Mouse (Mus musculus) MEL (cell line): ENCODE measurements around the gene Medag. TPM values are rescaled to one million over a fixed set of nuclear protein-coding genes. Genes with fewer than 3 reads are reported as not detected.
A peak's percentile ranks its signal among the peaks of the same experiment; 100 is the strongest.

Experiments
- DNase-seq: peaks from one replicate; pipeline ENCODE4 v3.0.0; 2011; ENCODE audit warnings: low read depth, low spot score
- H3K27ac ChIP-seq: 2 replicates; pipeline ENCODE4 v1.5.1; 2012; ENCODE audit warnings: low read depth, mild to moderate bottlenecking, control low read depth, low read length, moderate library complexity; ENCODE audit not compliant: control insufficient read depth
- H3K27me3 ChIP-seq, 2 experiments: fragments of 150-350 bp in 1 of 2; sonication (generic) in 1 of 2; 2 replicates each; pipeline ENCODE4 v1.6.1; 2012; ENCODE audit warnings: low read length in 2 of 2, mild to moderate bottlenecking in 2 of 2, improper control_type of control experiment in 1 of 2, moderate library complexity in 1 of 2; ENCODE audit not compliant: insufficient read depth in 2 of 2, control insufficient read depth in 1 of 2
- H3K36me3 ChIP-seq, 2 experiments: 2 replicates each; pipeline ENCODE4 v1.6.1; 2012 to 2014; ENCODE audit warnings: low read length in 2 of 2, improper control_type of control experiment in 1 of 2, inconsistent platforms in 1 of 2, mild to moderate bottlenecking in 1 of 2; ENCODE audit not compliant: insufficient read depth in 2 of 2, control insufficient read depth in 1 of 2
- H3K4me1 ChIP-seq, 2 experiments: fragments of 150-350 bp in 1 of 2; sonication (generic) in 1 of 2; 2 replicates each; pipeline ENCODE4 v1.6.1; 2012; ENCODE audit warnings: low read length in 2 of 2, improper control_type of control experiment in 1 of 2, mild to moderate bottlenecking in 1 of 2; ENCODE audit not compliant: insufficient read depth in 2 of 2, control insufficient read depth in 1 of 2
- H3K4me3 ChIP-seq, 2 experiments: fragments of 150-350 bp in 1 of 2; sonication (generic) in 1 of 2; 2 replicates each; pipeline ENCODE4 v1.5.1; 2012; ENCODE audit warnings: low read depth in 2 of 2, low read length in 2 of 2, mild to moderate bottlenecking in 2 of 2, moderate library complexity in 2 of 2, control low read depth in 1 of 2, improper control_type of control experiment in 1 of 2; ENCODE audit not compliant: control insufficient read depth in 1 of 2, insufficient read depth in 1 of 2
- H3K79me2 ChIP-seq: 2 replicates; pipeline ENCODE4 v1.6.1; 2012; ENCODE audit warnings: mild to moderate bottlenecking, low read length, moderate library complexity; ENCODE audit not compliant: control insufficient read depth, poor library complexity, insufficient read depth
- H3K9ac ChIP-seq: 2 replicates; pipeline ENCODE4 v1.6.1; 2012; ENCODE audit warnings: low read depth, mild to moderate bottlenecking, control low read depth, low read length, moderate library complexity; ENCODE audit not compliant: control insufficient read depth, poor library complexity, severe bottlenecking
- H3K9me3 ChIP-seq: fragments of 150-350 bp; sonication (generic); replicated peaks from 2 replicates; pipeline ENCODE4 v1.6.1; 2012; ENCODE audit warnings: mild to moderate bottlenecking, low read length, improper control_type of control experiment, moderate library complexity; ENCODE audit not compliant: insufficient read depth
- CHD1 ChIP-seq: IDR thresholded peaks from 2 replicates; pipeline ENCODE4 v1.6.1; 2012; ENCODE audit warnings: low read depth, mild to moderate bottlenecking, inconsistent platforms, low read length, improper control_type of control experiment
- CHD2 ChIP-seq: IDR thresholded peaks from 2 replicates; pipeline ENCODE4 v1.6.1; 2011; ENCODE audit warnings: low read length, improper control_type of control experiment
- CTCF ChIP-seq, 3 experiments: IDR thresholded peaks in 2 of 3; conservative IDR thresholded peaks in 1 of 3; 2 replicates each; pipeline ENCODE4 v1.5.1; 2011 to 2012; ENCODE audit warnings: low read length in 3 of 3, low read depth in 2 of 3, mild to moderate bottlenecking in 2 of 3, improper control_type of control experiment in 1 of 3, inconsistent platforms in 1 of 3, mixed read lengths in 1 of 3, moderate library complexity in 1 of 3; ENCODE audit not compliant: control insufficient read depth in 1 of 3, insufficient read depth in 1 of 3, poor library complexity in 1 of 3, severe bottlenecking in 1 of 3
- E2F4 ChIP-seq: IDR thresholded peaks from 2 replicates; pipeline ENCODE4 v1.6.1; 2011; ENCODE audit warnings: low read depth, low read length, improper control_type of control experiment, borderline replicate concordance
- HCFC1 ChIP-seq: IDR thresholded peaks from 2 replicates; pipeline ENCODE4 v1.6.1; 2012; ENCODE audit warnings: low read depth, mild to moderate bottlenecking, inconsistent platforms, low read length, improper control_type of control experiment, moderate library complexity
- JUND ChIP-seq: IDR thresholded peaks from 2 replicates; pipeline ENCODE4 v1.6.1; 2011; ENCODE audit warnings: low read depth, mild to moderate bottlenecking, improper control_type of control experiment, low read length
- KAT2A ChIP-seq: conservative IDR thresholded peaks from 2 replicates; pipeline ENCODE4 v1.6.1; 2012; ENCODE audit warnings: low read depth, low read length, improper control_type of control experiment, inconsistent platforms
- MEF2A ChIP-seq: IDR thresholded peaks from 2 replicates; pipeline ENCODE4 v1.6.1; 2014; ENCODE audit warnings: low read depth, mild to moderate bottlenecking, inconsistent platforms, low read length, improper control_type of control experiment; ENCODE audit not compliant: poor library complexity, insufficient replicate concordance, severe bottlenecking; ENCODE audit errors: extremely low read depth
- MXI1 ChIP-seq: IDR thresholded peaks from 2 replicates; pipeline ENCODE4 v1.6.1; 2011; ENCODE audit warnings: mild to moderate bottlenecking, low read depth, low read length, improper control_type of control experiment
- MYB ChIP-seq: IDR thresholded peaks from 2 replicates; pipeline ENCODE4 v1.6.1; 2011; ENCODE audit warnings: mild to moderate bottlenecking, low read depth, low read length, improper control_type of control experiment
- MYC ChIP-seq: IDR thresholded peaks from 2 replicates; pipeline ENCODE4 v1.6.1; 2011; ENCODE audit warnings: low read depth, mild to moderate bottlenecking, low read length, improper control_type of control experiment, moderate library complexity
- NELFE ChIP-seq: IDR thresholded peaks from 2 replicates; pipeline ENCODE4 v1.6.1; 2011; ENCODE audit warnings: low read depth, low read length, improper control_type of control experiment
- POLR2A ChIP-seq, 2 experiments: IDR thresholded peaks; 2 replicates each; pipeline ENCODE4 v1.6.1; 2011 to 2012; ENCODE audit warnings: low read length in 2 of 2, mild to moderate bottlenecking in 2 of 2, control low read depth in 1 of 2, improper control_type of control experiment in 1 of 2, low read depth in 1 of 2, moderate library complexity in 1 of 2; ENCODE audit not compliant: control insufficient read depth in 1 of 2, insufficient read depth in 1 of 2, poor library complexity in 1 of 2
- POLR2AphosphoS2 ChIP-seq: IDR thresholded peaks from 2 replicates; pipeline ENCODE4 v1.6.1; 2011; ENCODE audit warnings: low read length, improper control_type of control experiment
- POLR2AphosphoS5 ChIP-seq: IDR thresholded peaks from 2 replicates; pipeline ENCODE4 v1.6.1; 2012; ENCODE audit warnings: low read depth, borderline replicate concordance, mild to moderate bottlenecking, inconsistent platforms, low read length, moderate library complexity, mixed read lengths
- RCOR1 ChIP-seq: IDR thresholded peaks from 2 replicates; pipeline ENCODE4 v1.6.1; 2012; ENCODE audit warnings: low read depth, mild to moderate bottlenecking, inconsistent platforms, low read length, improper control_type of control experiment
- SIN3A ChIP-seq: IDR thresholded peaks from 2 replicates; pipeline ENCODE4 v1.6.1; 2012; ENCODE audit warnings: low read length, improper control_type of control experiment, inconsistent platforms
- SMC3 ChIP-seq: IDR thresholded peaks from 2 replicates; pipeline ENCODE4 v1.6.1; 2011; ENCODE audit warnings: low read depth, low read length, improper control_type of control experiment
- TAL1 ChIP-seq: IDR thresholded peaks from 2 replicates; pipeline ENCODE4 v1.6.1; 2012; ENCODE audit warnings: mild to moderate bottlenecking, inconsistent platforms, low read length, moderate library complexity, mixed read lengths
- TBP ChIP-seq: IDR thresholded peaks from 2 replicates; pipeline ENCODE4 v1.8.0; 2011; ENCODE audit warnings: low read depth, low read length, improper control_type of control experiment
- TCF12 ChIP-seq: IDR thresholded peaks from 2 replicates; pipeline ENCODE4 v1.6.1; 2014; ENCODE audit warnings: low read depth, mild to moderate bottlenecking, inconsistent platforms, low read length, improper control_type of control experiment, moderate library complexity
- UBTF ChIP-seq: IDR thresholded peaks from 2 replicates; pipeline ENCODE4 v1.6.1; 2012; ENCODE audit warnings: low read depth, mild to moderate bottlenecking, inconsistent platforms, low read length, improper control_type of control experiment, moderate library complexity, borderline replicate concordance; ENCODE audit not compliant: insufficient read depth
- ZC3H11A ChIP-seq: IDR thresholded peaks from 2 replicates; pipeline ENCODE4 v1.6.1; 2012; ENCODE audit warnings: low read depth, mild to moderate bottlenecking, inconsistent platforms, low read length, improper control_type of control experiment
- ZKSCAN1 ChIP-seq: IDR thresholded peaks from 2 replicates; pipeline ENCODE4 v1.6.1; 2012; ENCODE audit warnings: low read depth, mild to moderate bottlenecking, inconsistent platforms, low read length, improper control_type of control experiment, moderate library complexity
- polyA plus RNA-seq, 2 experiments: library from polyadenylated mRNA; stranded (reverse) in 1 of 2; unstranded in 1 of 2; fragments of >175 nt in 1 of 2; fragments of >200 nt in 1 of 2; gene quantifications; 2 replicates each; pipeline versions ENCODE4 v1.2.1 to v1.2.4; 2012; ENCODE audit warnings: low replicate concordance in 2 of 2, low read depth in 1 of 2; ENCODE audit not compliant: insufficient read length in 2 of 2, insufficient read depth in 1 of 2, missing spikeins in 1 of 2
- total RNA-seq: library from RNA; depleted of rRNA; stranded (reverse); fragments of 300-350 nt; gene quantifications from 2 replicates; pipeline ENCODE4 v1.2.3, GENCODE M21; 2012

Gene Medag
- total and polyA plus RNA-seq, 3 experiments, result not detected

DNA sequence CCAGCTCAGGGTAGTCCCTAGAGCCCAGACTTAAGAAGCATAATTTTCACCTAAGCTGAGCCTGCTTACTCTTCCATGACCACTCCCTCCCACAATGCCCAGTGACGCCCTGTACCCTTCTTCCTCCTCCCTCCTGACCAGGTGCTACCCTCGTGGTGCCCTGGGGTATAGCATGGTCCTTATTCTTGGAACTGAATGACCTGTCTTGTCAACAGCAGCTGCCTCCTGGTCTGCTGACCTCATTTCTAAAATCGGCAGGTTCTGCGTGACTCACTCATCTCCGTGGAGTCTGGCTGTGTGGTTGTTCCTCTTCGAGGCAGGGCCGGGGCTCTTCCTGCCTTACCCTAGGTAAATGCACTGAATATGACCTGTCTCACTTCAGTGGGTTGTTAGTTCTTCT lies 37.5 kb upstream of the Medag start:
- Histone ChIP-seq H3K79me2 (no peaks in the 10 kb centered on the region), H3K4me3 (no peak overlapping the region), H3K27me3 (no peaks in the 10 kb centered on the region), H3K9me3 (no peaks in the 10 kb centered on the region), H3K4me1 (peaks cover 4 to 32% of the 10 kb centered on the region in 2 experiments), H3K27ac (no peak overlapping the region)
- DNase-seq, result peak; percentile 58
- TF ChIP-seq ZC3H11A (no peak), SIN3A (no peak), ZKSCAN1 (no peak), CHD2 (no peak), MEF2A (no peak), SMC3 (no peak), UBTF (no peak), TAL1 (no peak), TBP (no peak), MYB (no peak), CHD1 (no peak), TCF12 (no peak), JUND (no peak)
- TF ChIP-seq, all 39 proteins: peak for 0
- peaks cover 0 to 12% of the 10 kb centered on the region in 2 experiments; a peak in 2 of 4 replicates for H3K36me3 ChIP-seq
- no peak overlapping the region for H3K9ac ChIP-seq

DNA sequence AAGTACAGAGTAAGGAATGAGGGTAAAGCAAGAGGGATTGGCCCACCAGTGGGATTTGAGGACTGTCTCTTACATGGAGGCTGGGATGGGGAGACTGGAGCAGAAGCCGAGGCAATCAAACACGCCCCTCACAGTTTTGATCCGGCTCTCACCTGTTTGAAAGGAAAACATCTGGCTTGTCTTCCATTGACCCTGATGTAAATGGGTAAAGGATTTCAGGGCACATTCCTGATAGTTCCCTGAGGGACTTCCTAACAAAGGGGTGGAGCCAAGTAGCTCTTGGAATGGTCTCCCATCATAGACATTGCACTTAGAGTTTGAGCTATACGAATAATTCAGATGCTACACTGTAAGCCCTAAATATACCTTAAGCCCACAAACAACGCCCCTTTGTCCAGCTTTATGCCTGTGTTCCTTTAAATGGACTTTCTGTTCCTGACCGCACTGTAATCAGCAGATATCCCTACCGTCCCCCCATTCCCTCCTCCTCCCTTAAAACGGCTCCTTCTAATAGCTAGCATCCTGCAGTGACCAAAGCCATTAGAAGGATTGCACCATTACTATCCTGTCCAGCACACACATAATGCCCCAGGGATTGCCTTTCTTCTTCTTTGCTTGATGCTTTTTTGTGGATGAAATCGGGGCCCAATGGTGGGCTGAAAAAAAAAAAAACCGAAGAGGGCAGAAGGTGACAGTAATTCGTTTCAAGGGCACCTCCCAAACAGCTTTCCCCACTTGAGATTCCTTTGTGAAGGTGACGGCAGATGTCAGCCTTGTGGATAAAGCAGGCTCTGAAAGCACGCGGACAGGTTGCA lies 36.3 kb upstream of the Medag start:
- peaks cover 4 to 32% of the 10 kb centered on the region in 2 experiments for H3K4me1 ChIP-seq
- TF ChIP-seq POLR2A (IDR thresholded peaks at IDR 0.05; ENCODE audit: control insufficient read depth in 1 of 2, insufficient read depth in 1 of 2, low read depth in 1 of 2, low read length in 2 of 2, poor library complexity in 1 of 2), result no peak
- no peak for TF ChIP-seq CHD2
- no peak for TF ChIP-seq E2F4
- no peak for TF ChIP-seq TAL1
- no peak for TF ChIP-seq UBTF
- no peak for TF ChIP-seq KAT2A
- no peak for TF ChIP-seq HCFC1
- no peak for TF ChIP-seq CTCF (IDR thresholded peaks at IDR 0.05 in 2 of 3, conservative IDR thresholded peaks at IDR 0.05 in 1 of 3; ENCODE audit: control insufficient read depth in 1 of 3, insufficient read depth in 1 of 3, low read depth in 2 of 3, low read length in 3 of 3, poor library complexity in 1 of 3, severe bottlenecking in 1 of 3)
- TF ChIP-seq ZKSCAN1, result no peak
- TF ChIP-seq TCF12, result no peak
- TF ChIP-seq MXI1, result no peak
- no peak for TF ChIP-seq RCOR1
- TF ChIP-seq POLR2AphosphoS5, result no peak
- no peak for TF ChIP-seq POLR2AphosphoS2
- no peak for TF ChIP-seq MYC
- TF ChIP-seq SMC3, result no peak
- TF ChIP-seq NELFE, result no peak
- H3K9me3 ChIP-seq, result no peaks in the 10 kb centered on the region
- H3K79me2 ChIP-seq, result no peaks in the 10 kb centered on the region
- no peak overlapping the region for H3K27ac ChIP-seq
- H3K4me3 ChIP-seq, result no peak overlapping the region
- no peaks in the 10 kb centered on the region for H3K27me3 ChIP-seq
- H3K36me3 ChIP-seq, result peaks cover 0 to 12% of the 10 kb centered on the region in 2 experiments; a peak in 2 of 4 replicates
- H3K9ac ChIP-seq, result 0 out of 2 replicates have a peak overlapping the region, but pooled peaks have one; percentile 6
- DNase-seq, result no peak
